Mouse (Mus musculus) C2C12 (cell line): ENCODE results near the gene Zfp365. TPM values are rescaled to one million over a fixed set of nuclear protein-coding genes. Genes with fewer than 3 reads are reported as not detected.

Experiments used
- H3K27me3 ChIP-seq: one replicate; pipeline ENCODE4 v1.6.1; 2011; ENCODE audit not compliant: control insufficient read depth, insufficient read depth, insufficient read length
- H3K36me3 ChIP-seq: one replicate; pipeline ENCODE4 v1.6.1; 2011; ENCODE audit not compliant: control insufficient read depth, insufficient read depth
- H3K4me3 ChIP-seq: one replicate; pipeline ENCODE4 v1.5.1; 2011; ENCODE audit warnings: mild to moderate bottlenecking, control low read depth; ENCODE audit not compliant: poor library complexity, insufficient read depth, severe bottlenecking
- H3K79me2 ChIP-seq: one replicate; pipeline ENCODE4 v1.6.1; 2011; ENCODE audit not compliant: control insufficient read depth, insufficient read depth
- H3K79me3 ChIP-seq: one replicate; pipeline ENCODE4 v1.6.1; 2011; ENCODE audit warnings: low read depth, control low read depth
- H3ac ChIP-seq: one replicate; pipeline ENCODE3; 2011; ENCODE audit warnings: low read depth; ENCODE audit not compliant: control insufficient read depth, insufficient read length
- CEBPB ChIP-seq: IDR thresholded peaks from one replicate; pipeline ENCODE4 v1.6.1; 2011; ENCODE audit warnings: low read depth, mild to moderate bottlenecking, control low read depth, moderate library complexity
- CTCF ChIP-seq: IDR thresholded peaks from one replicate; pipeline ENCODE4 v1.5.1; 2011; ENCODE audit not compliant: control insufficient read depth, insufficient read depth, insufficient read length
- FOSL1 ChIP-seq: IDR thresholded peaks from one replicate; pipeline ENCODE4 v1.8.0; 2011; ENCODE audit warnings: mild to moderate bottlenecking, low read length; ENCODE audit not compliant: poor library complexity, insufficient read depth, severe bottlenecking
- MAX ChIP-seq: IDR thresholded peaks from one replicate; pipeline ENCODE4 v1.6.1; 2011; ENCODE audit warnings: mild to moderate bottlenecking, control low read depth
- MYOD1 ChIP-seq: IDR thresholded peaks from one replicate; pipeline ENCODE4 v1.6.1; 2011; ENCODE audit warnings: low read depth; ENCODE audit not compliant: control insufficient read depth, insufficient read length
- MYOG ChIP-seq: IDR thresholded peaks from one replicate; pipeline ENCODE4 v1.6.1; 2011; ENCODE audit not compliant: control insufficient read depth, insufficient read length; ENCODE audit errors: extremely low read depth
- USF1 ChIP-seq: IDR thresholded peaks from one replicate; pipeline ENCODE4 v1.6.1; 2011; ENCODE audit warnings: low read depth, mild to moderate bottlenecking, control low read depth, moderate library complexity
- polyA plus RNA-seq: library from polyadenylated mRNA; unstranded; fragments of >200 nt; fragmentation: generic; extraction: Trizol; gene quantifications from one replicate; pipeline ENCODE4 v1.2.1, GENCODE M21; 2012; ENCODE audit warnings: missing spikeins

Gene Zfp365
- polyA plus RNA-seq, 1 experiment: 14.1 TPM

GRCm38 (mm10) chr10:67943513-67943912, 31.1 kb upstream of the Zfp365 start:
- Histone ChIP-seq H3ac (no peak overlapping the region), H3K4me3 (no peak overlapping the region), H3K27me3 (no peaks in the 10 kb centered on the region), H3K79me2 (no peaks in the 10 kb centered on the region), H3K36me3 (no peaks in the 10 kb centered on the region), H3K79me3 (no peaks in the 10 kb centered on the region)
- no peak for TF ChIP-seq MYOD1
- TF ChIP-seq FOSL1: no peak
- TF ChIP-seq CTCF: no peak
- no peak for TF ChIP-seq MAX
- no peak for TF ChIP-seq USF1
- no peak for TF ChIP-seq MYOG
- no peak for TF ChIP-seq CEBPB

- TF ChIP-seq CTCF: no peak
- no peak for TF ChIP-seq FOSL1
- TF ChIP-seq MAX: no peak
- no peak for TF ChIP-seq MYOG
- no peak for TF ChIP-seq MYOD1
- TF ChIP-seq USF1: no peak
- TF ChIP-seq CEBPB: no peak
- no peak overlapping the region for H3ac ChIP-seq
- no peaks in the 10 kb centered on the region for H3K27me3 ChIP-seq
- no peak overlapping the region for H3K4me3 ChIP-seq
- no peaks in the 10 kb centered on the region for H3K79me3 ChIP-seq
- H3K36me3 ChIP-seq: no peaks in the 10 kb centered on the region
- H3K79me2 ChIP-seq: no peaks in the 10 kb centered on the region
Measured at GRCm38 (mm10) chr10:67939546-67939945, 27.1 kb upstream of the Zfp365 start.

- Histone ChIP-seq H3K27me3 (no peaks in the 10 kb centered on the region), H3K79me3 (no peaks in the 10 kb centered on the region), H3K36me3 (no peaks in the 10 kb centered on the region), H3K4me3 (no peak overlapping the region), H3ac (no peak overlapping the region), H3K79me2 (no peaks in the 10 kb centered on the region)
- TF ChIP-seq FOSL1: no peak
- TF ChIP-seq USF1: no peak
- TF ChIP-seq MAX: no peak
- TF ChIP-seq MYOG: no peak
- no peak for TF ChIP-seq CTCF
- no peak for TF ChIP-seq CEBPB
- no peak for TF ChIP-seq MYOD1
Measured at GRCm38 (mm10) chr10:67937775-67938174, 25.3 kb upstream of the Zfp365 start.

GRCm38 (mm10) chr10:67936944-67937343, 24.5 kb upstream of the Zfp365 start:
- no peak overlapping the region for H3K4me3 ChIP-seq
- TF ChIP-seq MYOG (no peak), MAX (no peak), CTCF (no peak), FOSL1 (no peak), MYOD1 (no peak), USF1 (no peak), CEBPB (no peak)
- no peaks in the 10 kb centered on the region for H3K27me3 ChIP-seq
- H3K36me3 ChIP-seq: no peaks in the 10 kb centered on the region
- H3K79me3 ChIP-seq: no peaks in the 10 kb centered on the region
- no peak overlapping the region for H3ac ChIP-seq
- H3K79me2 ChIP-seq: no peaks in the 10 kb centered on the region

GRCm38 (mm10) chr10:67932780-67933179, 20.3 kb upstream of the Zfp365 start:
- Histone ChIP-seq H3K27me3 (no peaks in the 10 kb centered on the region), H3K4me3 (no peak overlapping the region), H3K79me3 (no peaks in the 10 kb centered on the region), H3K79me2 (no peaks in the 10 kb centered on the region), H3K36me3 (no peaks in the 10 kb centered on the region), H3ac (no peak overlapping the region)
- TF ChIP-seq FOSL1 (no peak), CEBPB (no peak), MYOG (no peak), MAX (no peak), MYOD1 (no peak), CTCF (no peak), USF1 (no peak)

- H3K79me3 ChIP-seq: no peaks in the 10 kb centered on the region
- no peak overlapping the region for H3ac ChIP-seq
- no peak overlapping the region for H3K4me3 ChIP-seq
- H3K79me2 ChIP-seq: no peaks in the 10 kb centered on the region
- H3K27me3 ChIP-seq: no peaks in the 10 kb centered on the region
- H3K36me3 ChIP-seq: no peaks in the 10 kb centered on the region
- TF ChIP-seq MYOD1 (no peak), CTCF (no peak), FOSL1 (no peak), USF1 (no peak), MYOG (no peak), CEBPB (no peak), MAX (no peak)
Measured at GRCm38 (mm10) chr10:67931328-67931727, 18.9 kb upstream of the Zfp365 start.
